Mouse (Mus musculus) skeletal muscle tissue, adult 2 months (tissue): Measurements from ENCODE around the gene Plagl2.

Source experiments
- DNase-seq: peaks from one replicate; pipeline ENCODE4 v3.0.0-alpha.2; 2012; ENCODE audit warnings: low read depth, low spot score

Plagl2 gene

DNA sequence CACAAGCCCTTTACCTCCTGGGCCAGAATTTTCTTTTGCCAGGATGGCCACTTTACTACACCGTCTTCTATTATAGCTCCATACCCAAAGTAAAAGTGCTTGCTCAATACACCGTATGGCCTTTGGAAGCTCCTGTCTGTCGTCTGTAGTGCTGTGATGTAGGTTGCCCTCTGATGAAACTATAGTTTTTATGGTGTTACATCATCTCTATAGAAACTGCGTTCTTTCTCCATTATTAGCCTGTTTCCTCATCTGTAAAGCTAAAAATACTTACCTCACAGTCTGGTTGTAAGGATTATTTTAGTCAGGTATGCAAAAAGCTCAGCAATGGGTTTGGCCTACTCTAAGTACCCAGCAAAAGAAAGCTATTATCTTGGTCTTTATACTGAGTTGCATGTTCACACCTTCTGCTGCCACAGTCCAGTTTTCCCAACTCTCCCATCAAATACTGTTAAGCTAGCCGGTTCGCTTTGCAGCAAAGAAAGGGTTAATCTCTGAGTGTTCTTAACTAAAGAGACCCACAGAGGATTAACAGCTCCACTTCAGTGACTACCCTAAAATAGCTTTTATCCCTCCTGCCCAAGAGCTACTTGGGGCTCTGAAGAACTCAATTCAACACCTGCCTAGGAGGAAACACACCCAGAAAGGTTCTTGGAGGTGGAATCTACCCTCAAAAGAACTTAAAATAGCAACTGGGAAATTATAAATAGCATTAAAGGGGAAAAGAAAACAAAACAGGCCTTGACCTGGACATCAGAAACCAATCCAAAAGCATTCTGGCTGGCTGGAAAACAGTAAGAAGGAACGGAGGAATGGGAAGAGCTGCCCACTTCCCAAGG lies 2.0 kb downstream of the Plagl2 start:
- DNase-seq, result no peak

DNA sequence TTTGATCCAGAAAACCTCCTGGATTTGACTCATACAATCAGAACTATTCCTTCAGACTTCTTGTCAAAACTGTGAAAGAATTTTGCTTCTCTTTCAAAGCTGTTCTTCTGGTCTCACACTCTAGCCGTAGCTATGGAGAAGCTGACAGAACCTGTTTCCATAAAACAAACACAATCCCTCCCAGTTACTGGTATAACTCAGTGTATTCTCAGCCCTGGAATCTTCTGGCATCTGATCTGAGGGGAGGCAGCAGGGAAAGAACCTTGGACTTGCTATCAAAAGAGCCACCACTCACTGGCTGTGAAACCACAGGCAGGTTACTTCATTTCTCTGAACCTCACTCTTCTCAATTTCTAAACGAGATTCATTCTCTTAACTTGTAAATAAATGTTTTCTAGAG lies 2.8 kb downstream of the Plagl2 start:
- no peak for DNase-seq

DNA sequence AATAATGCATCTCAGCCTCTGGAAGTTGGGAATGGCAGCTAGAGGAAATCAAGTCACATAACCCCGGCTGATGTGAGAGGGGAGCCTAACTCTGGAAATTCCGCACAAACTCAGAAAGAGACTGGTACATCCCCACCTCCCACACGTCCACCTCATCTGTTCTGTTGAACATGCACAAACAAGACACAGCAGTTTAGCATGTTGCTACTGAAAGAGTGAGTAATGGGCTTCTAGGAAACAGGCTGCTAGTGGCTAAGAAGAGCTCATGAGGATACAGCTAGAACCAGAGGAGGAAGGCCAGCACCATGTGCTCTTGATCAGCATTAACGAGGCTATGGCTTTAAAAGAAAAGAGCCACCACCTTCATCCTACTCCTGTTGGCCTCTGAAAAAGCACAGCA lies 3.3 kb downstream of the Plagl2 start:
- DNase-seq, result no peak

DNA sequence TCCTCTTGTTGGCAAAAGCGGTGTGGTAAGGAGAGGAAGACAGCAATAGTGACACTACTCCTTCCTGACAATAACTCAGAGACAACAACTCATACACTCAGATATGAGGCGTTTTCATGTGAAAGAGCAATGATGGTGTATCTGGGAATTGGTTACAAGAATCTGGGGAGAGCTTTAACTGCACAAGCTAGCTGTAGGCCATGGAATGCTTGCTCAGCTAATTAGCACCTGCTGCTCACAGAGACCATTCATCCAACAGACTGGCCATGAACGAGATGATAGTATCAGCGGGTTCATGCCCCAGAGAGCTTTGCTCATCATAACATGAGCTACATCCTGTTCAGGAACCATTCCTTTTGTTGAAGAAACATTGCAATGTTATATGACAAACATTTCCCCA lies 4.0 kb downstream of the Plagl2 start:
- no peak for DNase-seq

DNA sequence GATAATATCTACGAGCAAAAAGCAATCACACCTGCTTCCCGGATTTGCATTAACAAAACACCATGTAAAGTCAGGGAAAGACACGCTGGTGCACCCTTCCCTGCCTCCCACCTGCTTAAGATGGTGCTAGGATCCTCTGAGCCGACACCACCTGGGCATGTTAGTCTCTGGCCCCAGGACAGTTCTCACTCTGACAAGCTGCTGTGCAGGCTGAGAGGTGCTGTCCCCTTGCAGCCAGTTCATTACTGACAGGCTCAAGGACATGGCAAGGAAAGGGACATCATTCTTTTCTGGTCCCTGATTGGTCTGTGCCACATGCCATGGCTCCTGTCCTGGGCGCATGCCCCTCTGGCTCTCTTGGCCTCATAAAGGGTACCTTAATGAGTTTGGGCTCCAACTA lies 12.7 kb downstream of the Plagl2 start:
- no peak for DNase-seq

DNA sequence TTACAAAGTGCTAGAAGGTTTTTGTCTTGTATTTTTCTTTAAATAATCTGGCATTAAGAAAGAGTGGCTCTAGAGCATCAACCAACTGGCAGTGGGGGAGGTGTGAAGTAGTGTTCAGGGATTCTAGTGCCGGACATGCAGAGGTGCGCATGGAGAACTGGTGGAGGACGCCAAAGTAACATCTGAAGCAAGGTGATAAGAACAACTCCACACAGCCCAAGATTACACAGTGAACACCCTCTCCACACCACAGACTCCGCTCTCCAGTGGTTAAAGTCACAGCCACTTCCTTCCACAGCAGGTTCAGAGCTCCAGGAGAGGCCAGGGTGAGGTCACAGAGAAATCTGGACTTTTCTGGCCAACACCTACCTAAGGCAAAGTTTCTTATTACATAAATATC lies 13.3 kb downstream of the Plagl2 start:
- no peak for DNase-seq

DNA sequence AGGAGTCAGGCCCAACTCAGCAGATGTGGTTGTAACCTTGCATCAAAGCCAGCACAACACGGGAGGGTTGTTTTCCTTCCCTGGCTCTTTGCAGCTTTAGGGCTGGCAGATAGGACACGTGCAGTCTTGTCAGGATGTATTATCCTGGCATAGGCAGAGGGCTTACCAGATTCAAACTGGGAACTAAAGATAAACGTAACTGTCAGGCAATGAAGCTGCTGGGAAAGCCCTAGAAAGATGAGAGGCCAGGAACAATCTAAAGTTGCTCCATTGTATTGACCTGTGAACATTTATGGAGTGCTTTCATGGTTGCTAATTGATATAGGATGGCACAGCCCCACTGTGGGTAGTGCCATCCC lies 15.7 kb downstream of the Plagl2 start:
- no peak for DNase-seq

DNA sequence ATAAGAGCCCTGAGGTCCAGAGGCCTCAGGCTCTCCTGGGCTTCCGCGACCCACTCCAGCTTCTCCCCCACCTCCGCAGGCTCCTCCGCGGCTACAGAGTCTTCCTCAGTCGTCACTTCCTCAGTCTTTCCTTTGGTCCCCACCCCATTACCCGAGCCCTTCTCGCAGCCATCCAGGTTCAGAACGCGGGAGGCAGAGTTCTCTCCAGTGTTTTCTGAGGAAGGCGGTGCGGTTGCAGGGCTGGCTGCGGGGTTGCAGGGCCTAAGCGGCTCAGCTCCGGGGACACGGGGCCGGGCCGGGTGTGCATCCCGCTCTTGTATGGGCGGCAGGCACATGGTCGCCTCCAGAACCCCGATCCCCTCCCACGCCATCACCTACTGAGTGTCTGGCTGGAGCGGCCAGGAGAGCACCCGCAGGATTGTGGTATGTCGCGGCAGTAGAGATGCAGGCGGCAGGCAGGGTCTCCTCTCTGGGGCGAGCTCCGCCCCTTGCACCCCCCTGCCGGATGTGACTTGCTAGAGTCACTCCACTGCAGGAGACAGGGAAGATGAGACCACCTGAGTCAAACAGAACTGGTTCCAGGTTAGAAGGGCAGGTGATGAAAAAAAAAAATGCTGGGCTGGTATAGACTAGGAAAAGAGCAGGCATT lies 16.2 kb downstream of the Plagl2 start, which contains the start of gene Tspyl3:
Gene Tspyl3 (minus strand): TSS at position 496 of the 649 bp plus-strand sequence.
- no peak for DNase-seq

DNA sequence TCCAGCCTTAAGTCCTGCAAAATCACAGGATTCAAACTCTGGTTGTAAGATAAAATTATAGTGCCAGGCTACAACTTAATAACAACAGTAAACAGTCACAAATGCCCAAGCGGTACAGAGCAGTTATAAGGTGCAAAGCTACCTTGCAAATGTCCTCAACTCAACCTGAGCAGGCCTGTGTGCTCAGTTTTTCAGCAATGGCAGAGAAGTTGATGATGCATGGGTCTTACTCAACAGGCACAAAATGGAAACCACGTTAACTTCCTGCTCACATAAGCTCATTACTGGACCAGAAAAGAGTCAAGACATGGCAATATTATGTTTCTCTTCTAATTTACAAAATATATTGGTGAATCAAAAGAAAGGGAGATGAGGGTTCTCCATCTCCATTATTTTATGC lies 18.7 kb downstream of the Plagl2 start:
- no peak for DNase-seq

DNA sequence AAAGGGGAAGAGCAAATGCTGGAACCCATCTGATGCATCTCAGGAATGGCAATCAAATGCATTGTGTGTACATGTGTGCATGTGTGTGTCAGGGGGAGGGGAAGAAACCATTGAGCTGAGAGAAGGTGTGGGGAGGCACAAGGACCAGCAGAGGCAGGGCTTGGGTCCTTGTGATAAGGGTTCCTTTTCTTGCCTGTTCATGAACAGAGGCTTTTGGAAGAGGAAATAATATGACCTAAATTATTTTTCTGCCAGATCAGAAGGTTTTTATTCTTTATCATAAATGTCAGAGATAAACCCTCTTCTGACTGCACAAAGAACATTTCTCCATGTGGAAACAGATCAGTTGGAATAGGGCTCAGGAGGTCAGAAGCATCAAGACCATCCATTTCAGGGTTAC lies 19.1 kb downstream of the Plagl2 start:
- DNase-seq, result no peak

DNA sequence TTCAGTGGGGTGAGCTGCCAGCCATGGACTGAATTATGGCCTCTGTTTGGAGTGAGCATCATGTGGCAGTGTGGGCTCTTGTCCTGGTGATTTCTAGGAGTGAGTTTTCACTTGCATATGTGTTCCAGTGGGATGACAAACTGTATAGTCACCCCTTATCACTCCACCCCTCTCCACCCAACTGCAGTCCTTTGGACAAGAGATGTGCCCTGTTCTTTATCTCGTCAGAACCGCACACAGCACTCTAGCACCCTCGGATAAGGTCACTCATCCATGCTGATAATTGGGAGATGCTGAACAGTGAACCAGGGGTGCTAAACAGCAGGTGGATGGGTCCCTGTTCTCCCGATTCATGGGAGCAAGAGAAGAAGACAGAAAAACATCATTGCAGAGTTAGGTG lies 19.6 kb downstream of the Plagl2 start:
- no peak for DNase-seq

DNA sequence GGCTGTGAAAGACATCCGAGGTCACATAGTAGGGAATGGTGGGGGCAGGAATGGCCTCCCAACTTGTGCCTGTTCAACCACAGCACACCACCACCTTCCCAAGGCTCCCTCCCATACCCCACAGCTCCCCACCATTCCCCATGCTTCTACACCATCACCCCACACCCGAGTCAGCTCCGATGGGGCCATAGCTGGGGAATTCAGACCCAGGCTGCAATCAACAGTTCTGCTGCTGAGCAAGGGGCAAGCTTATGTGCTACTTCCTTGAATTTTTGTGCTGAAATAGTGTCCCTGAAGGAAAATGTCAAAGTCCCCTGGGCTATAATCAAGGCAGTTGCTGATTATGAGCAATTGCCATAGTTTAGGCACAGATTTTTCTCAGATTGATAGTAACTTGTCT lies 22.7 kb downstream of the Plagl2 start:
- no peak for DNase-seq

DNA sequence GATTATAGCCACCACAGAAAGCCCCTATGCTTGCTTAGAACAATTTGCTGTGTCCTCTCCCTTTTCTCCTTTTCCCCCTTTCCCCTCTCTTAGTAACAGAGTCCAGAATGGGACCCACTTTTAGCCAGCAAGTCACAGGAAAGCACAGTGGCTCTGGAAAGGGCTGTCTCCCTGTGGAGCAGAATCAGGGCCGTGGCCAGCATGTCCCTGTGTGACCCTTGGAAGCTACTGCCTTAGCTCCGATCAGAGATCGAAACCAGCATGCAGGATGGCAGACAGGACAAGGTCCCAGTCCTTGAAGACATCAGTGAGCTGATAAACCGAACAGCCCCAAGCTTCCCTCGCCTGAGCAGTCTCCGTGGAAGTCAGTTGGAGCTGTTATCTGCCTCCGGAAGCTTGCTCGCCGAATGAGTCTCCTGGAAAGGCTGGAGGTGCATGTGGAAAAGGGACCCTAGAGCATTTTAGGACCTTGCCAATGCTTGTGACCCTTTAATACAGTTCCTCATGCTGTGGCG lies 23.3 kb downstream of the Plagl2 start:
- DNase-seq, result no peak

DNA sequence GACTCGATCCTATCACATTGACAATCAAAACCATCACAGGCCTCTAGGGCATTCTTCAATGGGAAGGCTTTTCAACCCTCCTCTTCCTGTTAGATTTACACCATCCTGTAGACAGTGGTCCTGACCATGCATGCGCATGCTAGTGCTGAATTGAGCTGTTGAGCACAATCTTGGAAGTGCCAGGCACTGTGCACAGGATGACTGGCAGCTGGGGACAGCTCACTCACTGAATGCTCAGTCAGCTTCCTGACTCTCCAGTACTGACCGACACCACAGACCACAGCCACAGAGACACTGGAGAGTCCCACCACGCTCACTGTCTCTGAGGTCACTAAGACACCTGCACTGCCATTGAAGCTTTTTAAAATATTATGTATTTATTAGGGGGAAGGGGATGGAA lies 25.8 kb downstream of the Plagl2 start:
- no peak for DNase-seq

DNA sequence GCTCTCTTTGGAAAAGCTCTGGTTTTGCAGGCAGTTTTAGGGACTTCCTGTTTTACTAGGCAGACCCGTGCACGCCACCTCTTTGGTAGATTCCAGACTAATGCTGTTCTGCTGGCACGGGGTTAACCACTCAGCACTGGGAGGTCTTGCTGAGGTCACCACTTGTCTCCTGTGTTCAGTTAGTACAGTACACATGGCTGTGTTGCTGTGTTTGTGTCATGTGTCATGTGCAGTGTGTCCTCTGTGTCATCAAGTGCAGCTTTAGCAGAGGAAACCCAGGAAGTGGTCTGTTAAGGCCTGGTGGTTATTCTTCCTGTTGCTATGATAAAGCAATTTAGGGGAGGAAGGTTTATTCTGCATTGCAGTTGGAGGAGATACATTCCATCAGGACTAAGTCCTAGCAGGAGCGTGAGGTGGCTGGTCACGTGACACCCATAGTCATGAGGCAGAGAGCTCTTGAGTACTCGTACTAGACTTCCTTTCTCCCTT lies 26.4 kb downstream of the Plagl2 start:
- DNase-seq, result no peak

DNA sequence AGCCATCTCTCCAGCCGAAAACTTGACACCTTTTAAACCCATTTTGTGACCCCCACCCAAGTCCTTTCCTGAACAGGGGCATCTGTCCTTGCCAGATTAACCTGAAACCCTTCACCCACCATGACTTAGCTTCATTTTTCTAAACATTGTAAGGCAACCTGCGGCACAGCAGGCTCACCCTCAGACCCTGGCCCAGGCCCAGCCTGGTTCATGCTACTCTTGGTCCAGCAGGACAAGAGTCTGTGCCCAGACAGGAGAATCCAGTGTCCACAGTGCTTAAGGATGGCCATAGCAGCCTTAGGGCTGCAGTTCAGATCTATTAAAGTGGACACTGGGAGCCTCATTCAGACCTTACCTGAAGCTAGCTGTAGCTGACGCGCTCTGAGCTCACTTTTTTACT lies 27.9 kb downstream of the Plagl2 start:
- no peak for DNase-seq

DNA sequence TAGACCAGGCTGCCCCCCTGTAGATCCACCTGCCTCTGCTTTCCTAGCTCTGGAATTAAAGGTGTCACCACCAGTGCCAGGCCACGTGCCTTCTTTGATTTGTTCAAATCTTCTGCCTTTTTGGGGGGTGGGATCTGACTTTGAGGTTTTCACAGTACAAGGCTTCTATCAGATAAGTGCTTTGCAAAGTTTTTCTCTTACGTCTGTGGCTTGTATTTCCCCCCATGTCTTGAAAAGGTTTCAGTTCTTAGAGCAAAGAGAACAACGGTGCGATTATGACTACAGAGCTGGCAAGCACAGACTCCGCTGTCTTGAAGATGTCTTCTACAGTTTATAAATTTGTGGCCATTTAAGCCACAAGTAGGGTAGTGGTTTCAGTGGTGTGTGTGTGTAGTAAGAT lies 29.8 kb downstream of the Plagl2 start:
- DNase-seq, result no peak

DNA sequence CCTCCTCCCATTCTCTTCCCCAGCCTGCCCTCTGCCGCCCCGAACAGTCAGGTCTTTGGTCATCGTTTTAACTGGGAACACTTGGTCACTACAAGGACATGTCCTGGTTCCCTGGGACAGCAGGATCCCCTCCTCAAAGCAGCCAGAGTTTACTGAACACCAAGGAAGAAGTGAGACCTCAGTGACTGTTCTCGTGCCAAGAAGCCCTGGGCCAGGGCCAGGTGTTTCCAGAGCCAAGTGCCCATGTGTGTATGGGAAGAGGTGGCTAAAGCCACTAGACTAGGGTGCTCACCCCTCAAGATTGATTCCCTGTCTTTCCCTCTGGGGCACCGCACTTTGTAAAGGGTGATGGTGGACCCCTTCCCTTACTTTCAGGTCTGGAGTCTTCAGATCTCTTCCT lies 31.9 kb downstream of the Plagl2 start:
- DNase-seq, result no peak

DNA sequence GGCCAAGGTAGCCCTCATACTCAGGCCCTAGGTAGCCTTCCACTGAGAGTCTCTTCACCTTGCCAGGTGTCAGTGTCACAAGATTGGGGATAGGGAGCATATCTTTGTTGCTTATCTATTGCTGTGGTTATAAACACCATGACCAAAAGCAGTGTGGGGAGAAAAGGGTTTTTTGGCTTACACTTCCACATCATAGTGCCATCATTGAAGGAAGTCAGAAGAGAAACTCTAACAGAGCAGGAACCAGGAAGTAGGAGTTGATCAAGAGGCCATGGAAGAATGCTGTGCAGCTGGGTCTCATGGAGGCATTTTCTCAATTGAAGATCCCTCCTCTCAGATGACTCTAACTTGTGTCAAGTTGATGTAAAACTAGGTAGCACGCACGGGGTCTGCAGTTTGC lies 33.1 kb downstream of the Plagl2 start:
- DNase-seq, result no peak

DNA sequence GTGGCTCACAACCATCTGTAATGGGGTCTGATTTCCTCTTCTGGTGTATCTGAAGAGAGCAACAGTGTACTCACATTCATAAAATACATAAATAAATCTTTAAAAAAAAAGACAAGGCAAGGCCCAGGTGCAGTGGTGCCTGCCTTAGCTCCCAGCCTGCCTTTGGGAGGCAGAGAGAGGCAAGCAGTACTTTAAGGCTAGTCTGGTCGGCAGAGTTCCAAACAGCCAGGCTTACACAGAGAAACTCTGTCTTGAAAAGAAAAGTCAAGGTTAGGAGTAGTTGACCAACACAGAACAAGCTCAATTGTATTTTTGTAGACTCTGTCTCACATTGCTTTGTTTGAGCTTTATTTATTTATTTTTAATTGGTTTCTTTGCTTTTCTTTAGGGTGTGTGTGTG lies 38.5 kb downstream of the Plagl2 start:
- DNase-seq, result no peak

DNA sequence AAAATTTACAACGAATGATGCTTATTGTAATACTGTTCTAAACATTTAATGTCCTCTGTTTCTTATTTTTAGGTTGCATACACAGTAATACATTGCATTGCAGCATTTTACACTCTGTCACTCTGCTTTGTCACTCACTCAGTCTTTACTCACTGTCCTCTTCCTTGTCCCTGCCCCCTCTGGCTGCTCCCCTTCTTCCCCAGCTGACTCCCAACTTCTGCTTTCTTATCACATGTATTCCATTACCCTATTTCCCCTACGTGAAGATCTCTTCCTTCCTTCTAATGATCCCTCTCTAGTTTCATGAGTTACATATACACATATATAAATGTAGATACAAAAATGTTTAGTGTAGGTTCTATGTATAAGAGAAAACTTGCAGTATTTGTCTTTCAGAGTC lies 42.1 kb downstream of the Plagl2 start:
- no peak for DNase-seq

DNA sequence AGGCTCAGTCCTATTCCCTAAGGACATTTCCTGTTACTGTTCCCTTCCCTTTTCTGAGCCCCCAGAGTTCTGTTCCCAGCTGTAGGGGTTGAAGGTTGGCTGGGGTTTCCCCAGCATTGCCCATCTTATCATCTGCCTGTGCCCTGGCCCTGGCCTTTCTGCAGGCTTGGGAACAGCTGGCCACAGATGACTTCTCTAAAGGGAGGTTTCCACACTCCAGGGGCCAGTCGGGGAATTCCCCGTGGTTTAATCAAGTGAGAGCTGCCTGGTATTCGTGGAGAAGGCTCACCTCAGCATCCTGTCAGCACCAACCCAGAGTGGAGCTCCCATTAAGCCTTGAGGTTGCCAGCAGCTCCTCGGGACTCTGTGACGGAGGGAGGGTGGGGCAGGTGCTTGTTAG lies 42.7 kb downstream of the Plagl2 start:
- no peak for DNase-seq

DNA sequence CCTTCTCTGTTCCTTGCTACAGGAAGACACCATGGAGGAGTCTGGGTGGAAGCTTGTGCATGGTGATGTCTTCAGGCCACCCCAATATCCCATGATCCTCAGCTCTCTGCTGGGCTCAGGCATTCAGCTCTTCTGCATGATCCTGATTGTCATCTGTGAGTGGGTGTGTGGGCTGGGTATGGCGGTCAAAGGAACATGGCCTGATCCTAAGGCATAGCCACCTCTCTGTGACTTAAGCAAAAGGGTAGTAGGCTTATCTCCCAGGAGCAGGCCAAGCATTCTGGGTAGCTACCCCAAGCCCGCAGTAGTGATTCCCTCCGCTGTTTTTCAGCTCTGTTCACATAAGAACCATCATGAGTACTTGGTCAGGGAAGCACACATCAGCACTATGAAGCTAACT lies 47.0 kb downstream of the Plagl2 start:
- no peak for DNase-seq
